Mouse (Mus musculus): ENCODE measurements at regions not wholly inside any gene's neighbourhood (a gene's known extent, or its start where the extent isn't known, plus 50 kb on each side); places are given as distances from the start of the nearest gene placed in this dataset.
A peak's percentile ranks its signal among the peaks of the same experiment; 100 is the strongest.
"Not testable (repeated sequence)": the region's sequence is repeated elsewhere in the genome, so short reads cannot be mapped to it uniquely, and the experiment has no call there.

GRCm38 (mm10) chr6:89095911-89096310 is 193.9 kb downstream of the Tpra1 start:
- Histone ChIP-seq H3K4me1 (replicated peaks; ENCODE audit: insufficient read depth, low read length) (no peaks in the 10 kb centered on the region), H3K27me3 (ENCODE audit: insufficient read depth, low read length) (no peaks in the 10 kb centered on the region), H3K27ac (no peak overlapping the region), H3K9ac (ENCODE audit: low read depth, low read length) (no peak overlapping the region), H3K4me2 (ENCODE audit: low read length) (no peak overlapping the region), H3K9me3 (replicated peaks; ENCODE audit: low read length) (no peaks in the 10 kb centered on the region), H3K36me3 (ENCODE audit: insufficient read depth, low read length) (no peaks in the 10 kb centered on the region), H3K4me3 (replicated peaks; ENCODE audit: low read depth, low read length) (no peak overlapping the region)
- no peak for ATAC-seq (replicated peaks; ENCODE audit: low FRiP score, low read depth)
- 93% methylated on average over 14 of the region's 14 CpGs for WGBS
- DNase-seq (ENCODE audit: low spot score) = no peak
- TF ChIP-seq CTCF (IDR thresholded peaks at IDR 0.05; ENCODE audit: low read depth) = no peak

- no peak for ATAC-seq (replicated peaks; ENCODE audit: low FRiP score, low read depth)
These were observed 195.5 kb downstream of the Tpra1 start for GRCm38 (mm10) chr6:89097531-89097930.

GRCm38 (mm10) chr6:89119241-89119640 is 217.2 kb downstream of the Tpra1 start:
- Histone ChIP-seq H3K4me3 (replicated peaks; ENCODE audit: low read depth, low read length) (no peak overlapping the region), H3K27ac (no peak overlapping the region), H3K4me2 (ENCODE audit: low read length) (no peak overlapping the region), H3K27me3 (ENCODE audit: insufficient read depth, low read length) (no peaks in the 10 kb centered on the region), H3K4me1 (replicated peaks; ENCODE audit: insufficient read depth, low read length) (no peaks in the 10 kb centered on the region), H3K9me3 (replicated peaks; ENCODE audit: low read length) (no peaks in the 10 kb centered on the region), H3K36me3 (ENCODE audit: insufficient read depth, low read length) (no peaks in the 10 kb centered on the region), H3K9ac (ENCODE audit: low read depth, low read length) (no peak overlapping the region)
- WGBS = 83% methylated on average over 1 of the region's 1 CpGs
- DNase-seq (ENCODE audit: low spot score) (no peak), ATAC-seq (replicated peaks; ENCODE audit: low FRiP score, low read depth) (no peak)
- TF ChIP-seq CTCF (IDR thresholded peaks at IDR 0.05; ENCODE audit: low read depth) = no peak

More at GRCm38 (mm10) chr6:89097531-89097930, 195.5 kb downstream of the Tpra1 start:
- 78% methylated on average over 8 of the region's 8 CpGs for WGBS
- no peak overlapping the region for H3K4me3 ChIP-seq (replicated peaks; ENCODE audit: low read depth, low read length)
- no peaks in the 10 kb centered on the region for H3K4me1 ChIP-seq (replicated peaks; ENCODE audit: insufficient read depth, low read length)
- no peak overlapping the region for H3K27ac ChIP-seq
- no peaks in the 10 kb centered on the region for H3K36me3 ChIP-seq (ENCODE audit: insufficient read depth, low read length)
- H3K4me2 ChIP-seq (ENCODE audit: low read length) = no peak overlapping the region
- no peak overlapping the region for H3K9ac ChIP-seq (ENCODE audit: low read depth, low read length)
- no peak for TF ChIP-seq CTCF (IDR thresholded peaks at IDR 0.05; ENCODE audit: low read depth)
- H3K27me3 ChIP-seq (ENCODE audit: insufficient read depth, low read length) = no peaks in the 10 kb centered on the region
- H3K9me3 ChIP-seq (replicated peaks; ENCODE audit: low read length) = no peaks in the 10 kb centered on the region
- no peak for DNase-seq (ENCODE audit: low spot score)

DNA sequence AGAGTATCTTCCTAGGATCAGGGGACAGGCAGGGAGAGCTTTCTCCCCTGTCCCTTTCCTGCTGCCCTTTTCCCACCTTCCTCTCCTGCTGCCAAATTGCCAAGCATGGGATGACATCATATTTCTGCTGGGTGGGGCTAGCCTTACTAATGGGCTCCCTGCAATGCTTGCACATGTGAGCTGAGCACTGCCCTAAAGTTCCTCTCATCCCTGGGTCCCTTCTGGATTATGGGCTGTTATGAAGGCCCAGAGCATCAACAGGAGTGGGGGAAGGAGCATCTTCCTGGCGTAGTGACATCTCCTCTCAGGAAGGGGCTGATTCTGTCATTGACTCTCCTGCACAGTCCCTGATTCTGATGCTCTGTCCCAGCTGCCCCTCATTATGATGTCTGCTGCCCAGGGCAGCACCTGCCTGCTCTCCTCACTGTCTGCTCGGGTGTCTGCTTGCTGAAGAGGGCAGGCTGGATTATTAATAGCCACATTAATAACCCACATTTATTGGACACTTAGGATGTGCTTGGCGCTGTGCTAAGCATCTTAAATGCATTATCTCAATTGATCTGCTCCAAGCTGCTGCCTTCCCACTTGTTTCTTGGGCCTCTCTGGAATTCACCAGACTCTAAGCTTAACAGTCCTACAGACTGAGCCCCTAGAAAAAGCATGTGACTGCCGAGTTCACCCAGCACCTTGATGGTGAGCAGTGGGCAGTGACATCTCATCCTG is 219.1 kb downstream of the Tpra1 start:
- Histone ChIP-seq H3K9me3 (replicated peaks; ENCODE audit: low read length) (no peaks in the 10 kb centered on the region), H3K4me3 (replicated peaks; ENCODE audit: low read depth, low read length) (no peak overlapping the region), H3K36me3 (ENCODE audit: insufficient read depth, low read length) (no peaks in the 10 kb centered on the region), H3K4me1 (replicated peaks; ENCODE audit: insufficient read depth, low read length) (no peaks in the 10 kb centered on the region), H3K4me2 (ENCODE audit: low read length) (no peak overlapping the region), H3K27me3 (ENCODE audit: insufficient read depth, low read length) (no peaks in the 10 kb centered on the region), H3K9ac (ENCODE audit: low read depth, low read length) (no peak overlapping the region), H3K27ac (no peak overlapping the region)
- ATAC-seq (replicated peaks; ENCODE audit: low FRiP score, low read depth) (no peak), DNase-seq (ENCODE audit: low spot score) (no peak)
- no peak for TF ChIP-seq CTCF (IDR thresholded peaks at IDR 0.05; ENCODE audit: low read depth)
- WGBS = 53% methylated on average over 4 of the region's 4 CpGs

- no peaks in the 10 kb centered on the region for H3K4me1 ChIP-seq (replicated peaks; ENCODE audit: insufficient read depth, low read length)
- no peak overlapping the region for H3K9ac ChIP-seq (ENCODE audit: low read depth, low read length)
- ATAC-seq (replicated peaks; ENCODE audit: low FRiP score, low read depth) (no peak), DNase-seq (ENCODE audit: low spot score) (no peak)
- no peaks in the 10 kb centered on the region for H3K9me3 ChIP-seq (replicated peaks; ENCODE audit: low read length)
- H3K27ac ChIP-seq = no peak overlapping the region
- H3K4me3 ChIP-seq (replicated peaks; ENCODE audit: low read depth, low read length) = no peak overlapping the region
- no peak for TF ChIP-seq CTCF (IDR thresholded peaks at IDR 0.05; ENCODE audit: low read depth)
- H3K36me3 ChIP-seq (ENCODE audit: insufficient read depth, low read length) = no peaks in the 10 kb centered on the region
- 60% methylated on average over 3 of the region's 3 CpGs for WGBS
- H3K4me2 ChIP-seq (ENCODE audit: low read length) = no peak overlapping the region
- no peaks in the 10 kb centered on the region for H3K27me3 ChIP-seq (ENCODE audit: insufficient read depth, low read length)
These were observed 219.7 kb downstream of the Tpra1 start for GRCm38 (mm10) chr6:89121746-89122070.

DNA sequence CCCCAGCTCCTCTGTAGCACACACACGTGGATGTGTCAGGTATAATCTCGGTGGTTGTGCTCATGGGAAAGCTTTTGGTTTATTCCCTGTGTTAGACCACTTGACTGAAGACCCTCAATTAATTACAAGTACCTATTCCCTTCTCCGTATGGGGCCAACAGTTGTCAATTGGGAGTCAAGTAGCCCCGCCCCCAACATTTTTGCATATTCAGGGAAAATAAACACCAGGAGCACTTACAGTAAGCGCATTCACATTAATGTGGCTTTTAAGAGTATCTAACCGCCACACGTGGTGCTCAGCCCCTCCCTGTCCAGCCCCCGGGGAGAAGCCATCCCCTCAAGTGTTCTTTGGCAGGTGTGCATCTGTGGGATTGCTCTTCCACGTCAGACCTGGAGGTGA is 223.9 kb downstream of the Tpra1 start:
- WGBS = 63% methylated on average over 9 of the region's 9 CpGs
- H3K27ac ChIP-seq = no peak overlapping the region
- no peaks in the 10 kb centered on the region for H3K4me1 ChIP-seq (replicated peaks; ENCODE audit: insufficient read depth, low read length)
- no peaks in the 10 kb centered on the region for H3K9me3 ChIP-seq (replicated peaks; ENCODE audit: low read length)
- no peak for DNase-seq (ENCODE audit: low spot score)
- no peak for TF ChIP-seq CTCF (IDR thresholded peaks at IDR 0.05; ENCODE audit: low read depth)
- ATAC-seq (replicated peaks; ENCODE audit: low FRiP score, low read depth) = no peak
- H3K4me3 ChIP-seq (replicated peaks; ENCODE audit: low read depth, low read length) = no peak overlapping the region
- H3K9ac ChIP-seq (ENCODE audit: low read depth, low read length) = no peak overlapping the region
- H3K27me3 ChIP-seq (ENCODE audit: insufficient read depth, low read length) = no peaks in the 10 kb centered on the region
- H3K4me2 ChIP-seq (ENCODE audit: low read length) = no peak overlapping the region
- no peaks in the 10 kb centered on the region for H3K36me3 ChIP-seq (ENCODE audit: insufficient read depth, low read length)

- H3K9me3 ChIP-seq (replicated peaks; ENCODE audit: low read length); H3K4me1 ChIP-seq (replicated peaks; ENCODE audit: insufficient read depth, low read length); H3K27me3 ChIP-seq (ENCODE audit: insufficient read depth, low read length); H3K4me3 ChIP-seq (replicated peaks; ENCODE audit: low read depth, low read length); H3K27ac ChIP-seq; H3K36me3 ChIP-seq (ENCODE audit: insufficient read depth, low read length); ATAC-seq (replicated peaks; ENCODE audit: low FRiP score, low read depth); H3K9ac ChIP-seq (ENCODE audit: low read depth, low read length); H3K4me2 ChIP-seq (ENCODE audit: low read length): not testable (repeated sequence)
- TF ChIP-seq CTCF (IDR thresholded peaks at IDR 0.05; ENCODE audit: low read depth) = peak; percentile 28; the same call in 1 of the 2 replicates
- peak; percentile 3 for DNase-seq (ENCODE audit: low spot score)
- whole genome bisulfite sequencing = 58% methylated on average over 5 of the region's 5 CpGs
These were observed 226.1 kb downstream of the Tpra1 start for GRCm38 (mm10) chr6:89128141-89128540.

All from kidney, postnatal 0 days (tissue).